Mouse (Mus musculus): ENCODE results near the gene Olfr172. TPM values are rescaled to one million over a fixed set of nuclear protein-coding genes. Genes with fewer than 3 reads are reported as not detected.

Olfr172 gene
- polyA plus RNA-seq (2012; rRNA removed; ENCODE audit: low replicate concordance): not detected in 2 replicates

DNA sequence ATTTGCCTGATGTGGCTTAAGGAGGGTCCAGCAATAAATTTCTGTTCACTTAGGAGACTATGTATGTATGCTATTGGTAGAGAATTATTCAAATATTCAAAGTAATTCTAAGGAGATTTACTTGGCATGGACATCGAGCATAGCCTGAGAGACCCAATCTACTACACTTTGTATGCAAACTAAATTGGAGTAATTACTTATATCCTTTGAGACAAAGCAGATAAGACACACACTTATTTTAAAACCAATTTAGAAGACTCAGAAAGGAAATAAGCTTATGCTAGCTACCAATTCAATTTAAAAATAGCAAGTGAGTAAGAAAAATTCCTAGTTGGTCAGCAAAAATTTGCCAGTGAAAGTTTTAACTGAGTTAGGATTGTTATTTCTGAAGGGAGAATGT, at the start of gene Olfr172:
Olfr172 (minus strand) TSS at position 101 of the 400 bp plus-strand sequence.

DNA sequence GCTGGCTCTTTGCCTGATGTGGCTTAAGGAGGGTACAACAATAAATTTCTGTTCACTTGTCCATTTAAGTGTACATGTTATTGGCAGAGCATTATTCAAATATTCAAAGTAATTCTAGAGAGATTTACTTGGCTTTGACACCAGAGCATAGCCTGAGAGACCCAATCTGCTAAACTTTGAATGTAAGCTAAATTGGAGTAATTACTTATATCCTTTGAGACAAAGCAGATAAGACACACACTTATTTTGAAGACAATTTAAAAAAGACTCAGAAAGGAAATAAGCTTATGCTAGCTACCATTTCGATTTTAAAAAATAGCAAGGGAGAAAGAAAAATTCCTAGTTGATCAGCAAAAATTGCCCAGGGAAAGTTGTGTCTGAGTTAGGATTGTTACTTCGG, 37.2 kb upstream of the Olfr172 start, which contains the start of gene Olfr173:
Olfr173 (minus strand) TSS at position 101 of the 400 bp plus-strand sequence.

DNA sequence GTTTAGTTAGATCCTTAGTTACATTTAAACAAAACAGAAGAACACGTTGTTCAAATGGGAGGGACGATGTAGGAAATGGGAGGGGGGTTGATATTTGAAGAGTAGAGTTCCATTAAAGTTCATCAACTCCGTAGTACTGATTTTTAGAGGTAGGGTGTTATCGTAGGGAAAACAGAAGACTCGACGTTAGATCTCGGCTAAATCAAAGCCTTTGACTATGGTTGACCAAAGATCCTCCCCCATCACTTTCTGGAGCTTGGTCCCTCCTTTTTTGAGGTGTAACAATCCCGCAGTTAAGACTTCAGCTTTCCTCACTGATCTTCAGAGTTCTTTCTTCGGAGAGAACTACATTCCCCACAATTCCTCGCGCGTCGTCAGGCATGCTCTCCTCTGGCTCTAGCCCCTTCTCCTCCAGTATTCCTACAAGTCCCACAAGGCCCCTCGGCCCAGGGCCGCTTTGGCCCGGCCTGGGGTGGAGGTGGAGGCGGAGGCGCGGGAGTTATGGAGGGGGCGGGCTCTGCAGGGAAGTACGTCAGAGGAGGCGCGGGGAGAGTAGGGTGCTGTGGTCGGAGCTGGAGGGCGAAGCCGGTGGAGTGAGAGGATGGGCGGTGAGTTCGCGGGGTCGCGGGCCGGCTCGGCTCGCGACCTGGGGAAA, 35.4 kb downstream of the Olfr172 start, which contains the start of gene Cldnd1:
Cldnd1 (plus strand) TSS at position 434 of the 655 bp plus-strand sequence.

DNA sequence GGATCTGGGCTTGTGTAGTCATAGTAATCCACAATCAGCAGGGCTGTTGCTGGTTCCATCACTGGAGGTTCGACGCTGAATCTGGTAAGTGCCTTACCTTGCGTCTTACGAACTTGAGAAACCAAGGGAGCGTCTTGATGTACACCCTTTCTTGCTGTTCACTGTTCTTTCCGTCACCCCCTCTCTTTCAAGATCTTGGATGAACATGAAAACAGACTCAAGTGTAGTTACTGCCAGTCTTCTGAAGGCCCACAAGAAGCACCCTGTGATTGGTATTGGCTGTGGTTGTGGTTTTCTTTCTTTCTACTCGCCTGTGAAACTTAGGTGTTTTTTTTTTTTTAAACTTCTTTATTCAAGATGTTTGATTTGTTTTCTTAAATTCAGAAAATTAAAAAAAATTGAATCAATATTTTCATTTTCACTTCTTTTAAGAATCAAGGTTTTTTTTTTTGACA, 44.3 kb downstream of the Olfr172 start, which contains the start of gene Gpr15:
Gpr15 (minus strand) TSS at position 405 of the 455 bp plus-strand sequence.

Other genes with a start within 250 kb of the Olfr172 start
- 29.2 and 55.9 TPM in 2 replicates for gene St3gal6, start 238.9 kb downstream of the Olfr172 start, polyA plus RNA-seq (2012; rRNA removed; ENCODE audit: low replicate concordance)
- gene Gm813, start 146.2 kb downstream of the Olfr172 start, polyA plus RNA-seq (2012; rRNA removed; ENCODE audit: low replicate concordance): not detected in 2 replicates
- not detected in 2 replicates for gene E330017A01Rik, start 124.4 kb downstream of the Olfr172 start, polyA plus RNA-seq (2012; rRNA removed; ENCODE audit: low replicate concordance)
- gene Cpox, start 92.9 kb downstream of the Olfr172 start, polyA plus RNA-seq (2012; rRNA removed; ENCODE audit: low replicate concordance): 8.9 and 12.3 TPM in 2 replicates
- 0.18 and 0.22 TPM in 2 replicates for gene Gpr15, start 44.1 kb downstream of the Olfr172 start, polyA plus RNA-seq (2012; rRNA removed; ENCODE audit: low replicate concordance)
- gene Cldnd1, start 35.3 kb downstream of the Olfr172 start, polyA plus RNA-seq (2012; rRNA removed; ENCODE audit: low replicate concordance): 38.2 and 65.5 TPM in 2 replicates
- not detected in 2 replicates for gene Olfr173, start 37.1 kb upstream of the Olfr172 start, polyA plus RNA-seq (2012; rRNA removed; ENCODE audit: low replicate concordance)
- gene Olfr175-ps1, start 63.6 kb upstream of the Olfr172 start, polyA plus RNA-seq (2012; rRNA removed; ENCODE audit: low replicate concordance): not detected in 2 replicates
- gene Olfr177, start 111.6 kb upstream of the Olfr172 start, polyA plus RNA-seq (2012; rRNA removed; ENCODE audit: low replicate concordance): not detected in 2 replicates
- gene Olfr178, start 128.9 kb upstream of the Olfr172 start, polyA plus RNA-seq (2012; rRNA removed; ENCODE audit: low replicate concordance): not detected in 2 replicates
- gene Olfr181, start 165.6 kb upstream of the Olfr172 start, polyA plus RNA-seq (2012; rRNA removed; ENCODE audit: low replicate concordance): not detected in 2 replicates
- not detected in 2 replicates for gene Olfr180, start 166.2 kb upstream of the Olfr172 start, polyA plus RNA-seq (2012; rRNA removed; ENCODE audit: low replicate concordance)
- 0.06 TPM in 1 of 2 replicates, not detected in the other for gene Olfr183, start 232.2 kb upstream of the Olfr172 start, polyA plus RNA-seq (2012; rRNA removed; ENCODE audit: low replicate concordance)

Data from mammary gland, adult 2 months (tissue).